Mouse (Mus musculus): ENCODE results near the gene Hace1. TPM values are rescaled to one million over a fixed set of nuclear protein-coding genes. Genes with fewer than 3 reads are reported as not detected.

The Hace1 gene
- polyA plus RNA-seq, 1 experiment: 3.0 TPM

- TF ChIP-seq SRF (IDR thresholded peaks at IDR 0.05; ENCODE audit: control insufficient read depth, insufficient read length, low read depth) (no peak), REST (IDR thresholded peaks at IDR 0.05; ENCODE audit: insufficient read depth, insufficient read length) (no peak), TCF3 (IDR thresholded peaks at IDR 0.05; ENCODE audit: insufficient read length, low read depth) (no peak), MYOD1 (IDR thresholded peaks at IDR 0.05; ENCODE audit: control insufficient read depth in 1 of 3, insufficient read length in 2 of 3, low read depth in 2 of 3) (no peak)
Measured at GRCm38 (mm10) chr10:45694931-45695330, 117.3 kb downstream of the Hace1 start.

GRCm38 (mm10) chr10:45695522-45695921 lies 117.9 kb downstream of the Hace1 start:
- Histone ChIP-seq H3K79me2 (ENCODE audit: control insufficient read depth, insufficient read depth) (no peaks in the 10 kb centered on the region), H3K4me3 (no peak overlapping the region), H3ac (ENCODE audit: control insufficient read depth, insufficient read length) (no peak overlapping the region), H3K27me3 (ENCODE audit: control insufficient read depth, insufficient read depth, insufficient read length) (no peaks in the 10 kb centered on the region), H3K4me2 (ENCODE audit: low read depth) (no peak overlapping the region), H3K36me3 (ENCODE audit: control insufficient read depth, insufficient read depth) (no peaks in the 10 kb centered on the region)
- TF ChIP-seq MYOD1 (IDR thresholded peaks at IDR 0.05; ENCODE audit: control insufficient read depth in 1 of 3, insufficient read length in 2 of 3, low read depth in 2 of 3): no peak
- TF ChIP-seq REST (IDR thresholded peaks at IDR 0.05; ENCODE audit: insufficient read depth, insufficient read length): no peak
- TF ChIP-seq MAX (IDR thresholded peaks at IDR 0.05; ENCODE audit: low read depth): no peak
- TF ChIP-seq POLR2AphosphoS2 (IDR thresholded peaks at IDR 0.05; ENCODE audit: insufficient read length, low read depth): no peak
- no peak for TF ChIP-seq MYOG (IDR thresholded peaks at IDR 0.05; ENCODE audit: control insufficient read depth in 1 of 3, insufficient read depth in 1 of 3, insufficient read length in 2 of 3, low read depth in 2 of 3)
- no peak for TF ChIP-seq E2F4 (IDR thresholded peaks at IDR 0.05; ENCODE audit: insufficient read depth)
- TF ChIP-seq SRF (IDR thresholded peaks at IDR 0.05; ENCODE audit: control insufficient read depth, insufficient read length, low read depth): no peak
- TF ChIP-seq TCF3 (IDR thresholded peaks at IDR 0.05; ENCODE audit: insufficient read length, low read depth): no peak
- no peak for TF ChIP-seq POLR2A (IDR thresholded peaks at IDR 0.05; ENCODE audit: insufficient read length, low read depth)

More at GRCm38 (mm10) chr10:45694931-45695330, 117.3 kb downstream of the Hace1 start:
- Histone ChIP-seq H3K4me2 (ENCODE audit: low read depth) (no peak overlapping the region), H3K79me2 (ENCODE audit: control insufficient read depth, insufficient read depth) (no peaks in the 10 kb centered on the region), H3K4me3 (no peak overlapping the region), H3K27me3 (ENCODE audit: control insufficient read depth, insufficient read depth, insufficient read length) (no peaks in the 10 kb centered on the region), H3K36me3 (ENCODE audit: control insufficient read depth, insufficient read depth) (no peaks in the 10 kb centered on the region), H3ac (ENCODE audit: control insufficient read depth, insufficient read length) (no peak overlapping the region)

- no peak overlapping the region for H3ac ChIP-seq (ENCODE audit: control insufficient read depth, insufficient read length)
- no peaks in the 10 kb centered on the region for H3K36me3 ChIP-seq (ENCODE audit: control insufficient read depth, insufficient read depth)
- no peaks in the 10 kb centered on the region for H3K79me2 ChIP-seq (ENCODE audit: control insufficient read depth, insufficient read depth)
- H3K4me2 ChIP-seq (ENCODE audit: low read depth): no peak overlapping the region
- no peaks in the 10 kb centered on the region for H3K27me3 ChIP-seq (ENCODE audit: control insufficient read depth, insufficient read depth, insufficient read length)
- no peak for TF ChIP-seq TCF12 (IDR thresholded peaks at IDR 0.05; ENCODE audit: insufficient read depth, poor library complexity, severe bottlenecking)
- no peak for TF ChIP-seq MYOD1 (IDR thresholded peaks at IDR 0.05; ENCODE audit: control insufficient read depth in 1 of 3, insufficient read length in 2 of 3, low read depth in 2 of 3)
- TF ChIP-seq REST (IDR thresholded peaks at IDR 0.05; ENCODE audit: insufficient read depth, insufficient read length): no peak
- no peak for TF ChIP-seq CEBPB (IDR thresholded peaks at IDR 0.05; ENCODE audit: insufficient read depth, poor library complexity, severe bottlenecking)
- TF ChIP-seq MYOG (IDR thresholded peaks at IDR 0.05; ENCODE audit: control insufficient read depth in 1 of 3, insufficient read depth in 1 of 3, insufficient read length in 2 of 3, low read depth in 2 of 3): no peak
- no peak for TF ChIP-seq SRF (IDR thresholded peaks at IDR 0.05; ENCODE audit: control insufficient read depth, insufficient read length, low read depth)
- no peak for TF ChIP-seq TCF3 (IDR thresholded peaks at IDR 0.05; ENCODE audit: insufficient read length, low read depth)
- no peak for TF ChIP-seq POLR2AphosphoS2 (IDR thresholded peaks at IDR 0.05; ENCODE audit: insufficient read length, low read depth)
- no peak overlapping the region for H3K4me3 ChIP-seq
Measured at GRCm38 (mm10) chr10:45698930-45699329, 121.3 kb downstream of the Hace1 start.

GRCm38 (mm10) chr10:45706849-45707248 lies 129.2 kb downstream of the Hace1 start:
- H3K4me3 ChIP-seq: no peak overlapping the region
- no peak overlapping the region for H3ac ChIP-seq (ENCODE audit: control insufficient read depth, insufficient read length)
- H3K36me3 ChIP-seq (ENCODE audit: control insufficient read depth, insufficient read depth): no peaks in the 10 kb centered on the region
- H3K4me2 ChIP-seq (ENCODE audit: low read depth): no peak overlapping the region
- no peak for TF ChIP-seq REST (IDR thresholded peaks at IDR 0.05; ENCODE audit: insufficient read depth, insufficient read length)
- no peak for TF ChIP-seq USF1 (IDR thresholded peaks at IDR 0.05; ENCODE audit: low read depth)
- H3K79me2 ChIP-seq (ENCODE audit: control insufficient read depth, insufficient read depth): no peaks in the 10 kb centered on the region
- no peaks in the 10 kb centered on the region for H3K27me3 ChIP-seq (ENCODE audit: control insufficient read depth, insufficient read depth, insufficient read length)

- no peaks in the 10 kb centered on the region for H3K36me3 ChIP-seq (ENCODE audit: control insufficient read depth, insufficient read depth)
- no peak overlapping the region for H3K4me3 ChIP-seq
- H3K27me3 ChIP-seq (ENCODE audit: control insufficient read depth, insufficient read depth, insufficient read length): no peaks in the 10 kb centered on the region
- no peak overlapping the region for H3K4me2 ChIP-seq (ENCODE audit: low read depth)
- H3ac ChIP-seq (ENCODE audit: control insufficient read depth, insufficient read length): no peak overlapping the region
- no peaks in the 10 kb centered on the region for H3K79me2 ChIP-seq (ENCODE audit: control insufficient read depth, insufficient read depth)
- TF ChIP-seq TCF12 (IDR thresholded peaks at IDR 0.05; ENCODE audit: insufficient read depth, poor library complexity, severe bottlenecking): no peak
- no peak for TF ChIP-seq MYOG (IDR thresholded peaks at IDR 0.05; ENCODE audit: control insufficient read depth in 1 of 3, insufficient read depth in 1 of 3, insufficient read length in 2 of 3, low read depth in 2 of 3)
- TF ChIP-seq E2F4 (IDR thresholded peaks at IDR 0.05; ENCODE audit: insufficient read depth): no peak
- TF ChIP-seq POLR2AphosphoS2 (IDR thresholded peaks at IDR 0.05; ENCODE audit: insufficient read length, low read depth): no peak
- TF ChIP-seq CEBPB (IDR thresholded peaks at IDR 0.05; ENCODE audit: insufficient read depth, poor library complexity, severe bottlenecking): no peak
- no peak for TF ChIP-seq MAX (IDR thresholded peaks at IDR 0.05; ENCODE audit: low read depth)
Measured at GRCm38 (mm10) chr10:45710848-45711247, 133.2 kb downstream of the Hace1 start.

All from myocyte (in vitro differentiated cells).